9 mouse cellular contexts compared by ENCODE assay signal in genomic region chr14:52327375-52327901, GRCm38 (mm10). TPM values are rescaled to one million over a fixed set of nuclear protein-coding genes. Genes with fewer than 3 reads are reported as not detected.
A peak's percentile ranks its signal among the peaks of the same experiment; 100 is the strongest.
DNase-seq lines count a peak whose midpoint lies in the region; ATAC-seq lines count a peak whose summit lies in the region.
"Had no signal": no experiment of that assay in that cellular context is flagged by ENCODE, and none has a peak within 500 bp of the region (broad histone marks: within the 10 kb centered on the region; RNA-seq: fewer than 3 reads in every experiment).

No protein-coding gene starts in this region.

- peak; percentile 68 for ATAC-seq in forebrain, embryonic 12.5 days (ENCODE audit: low FRiP score)
- ATAC-seq in liver, embryonic 13.5 days (ENCODE audit: low read depth): no peak
- ATAC-seq in inflammation-experienced regulatory T-cells, adult 6 months: no peak

- peaks cover 55% of the 10 kb centered on the region for H3K4me1 ChIP-seq in forebrain, embryonic 12.5 days
- no peaks in the 10 kb centered on the region for H3K4me1 ChIP-seq in liver, embryonic 13.5 days (replicated peaks)

- H3K9ac ChIP-seq in forebrain, embryonic 12.5 days: peak overlapping the region; percentile 87
- H3K9ac ChIP-seq in liver, embryonic 13.5 days: no peak overlapping the region

- no peaks in the 10 kb centered on the region for H3K9me3 ChIP-seq in forebrain, embryonic 12.5 days
- H3K9me3 ChIP-seq in liver, embryonic 13.5 days (replicated peaks): no peaks in the 10 kb centered on the region

- WGBS in forebrain, embryonic 12.5 days: under 1% methylated on average over 14 of the region's 14 CpGs
- 6% methylated on average over 14 of the region's 14 CpGs for WGBS in liver, embryonic 13.5 days (ENCODE audit: insufficient replicate concordance)

- H3K27ac ChIP-seq in forebrain, embryonic 12.5 days: peak overlapping the region; percentile 95
- no peak overlapping the region for H3K27ac ChIP-seq in liver, embryonic 13.5 days

- 0 out of 2 replicates have a peak, but pooled peaks cover 4% of the 10 kb centered on the region for H3K36me3 ChIP-seq in forebrain, embryonic 12.5 days (replicated peaks)
- no peaks in the 10 kb centered on the region for H3K36me3 ChIP-seq in liver, embryonic 13.5 days

- H3K4me2 ChIP-seq in forebrain, embryonic 12.5 days: peak overlapping the region; percentile 75
- H3K4me2 ChIP-seq in liver, embryonic 13.5 days: peak overlapping the region; percentile 44

- peak overlapping the region; percentile 64 for H3K4me3 ChIP-seq in forebrain, embryonic 12.5 days (replicated peaks)
- peak overlapping the region; percentile 26; the same call in 1 of the 2 replicates for H3K4me3 ChIP-seq in liver, embryonic 13.5 days (replicated peaks)

- H3K27me3 ChIP-seq in forebrain, embryonic 12.5 days: no peaks in the 10 kb centered on the region
- peaks cover 88% of the 10 kb centered on the region for H3K27me3 ChIP-seq in liver, embryonic 13.5 days

- DNase-seq in right cerebral cortex, postnatal 10 days (ENCODE audit: low spot score in 2 of 2): peak; percentile 26 to 44
- no peak for DNase-seq in right cerebral cortex, postnatal 25 days
- DNase-seq in liver, embryonic 13.5 days: no peak
- no peak for DNase-seq in thymus, postnatal 10 days (ENCODE audit: low spot score in 2 of 2)
- DNase-seq in left cerebral cortex, adult 18-20 months (ENCODE audit: low spot score in 2 of 2): no peak

RNA-seq across cellular contexts. Expression of gene Sall2, which starts 1.1 kb away (rescaled TPM):
- polyA plus RNA-seq in forebrain, embryonic 12.5 days (2016; fragmentation: Nextera tagmentation; extraction: Ambion mirVana): 66.2 and 72.4 TPM in 2 replicates
- polyA plus RNA-seq in liver, embryonic 13.5 days (2015; fragmentation: Nextera tagmentation; extraction: Ambion mirVana): 1.2 and 1.5 TPM in 2 replicates
- total RNA-seq in left cerebral cortex, adult 18-20 months (2021): 10 to 100 TPM; 35.8 to 36.5 TPM
- 1 to 10 TPM; 1.5 to 4.4 (median 3.9) TPM for polyA plus RNA-seq in inflammation-experienced regulatory T-cells, adult 6 months (2017; shearing (Covaris generic))

RNA-seq across cellular contexts. Expression of gene Mettl3, which starts 22.5 kb away (rescaled TPM):
- 54.8 and 56.4 TPM in 2 replicates for polyA plus RNA-seq in forebrain, embryonic 12.5 days (2016; fragmentation: Nextera tagmentation; extraction: Ambion mirVana)
- 20.6 and 21.9 TPM in 2 replicates for polyA plus RNA-seq in liver, embryonic 13.5 days (2015; fragmentation: Nextera tagmentation; extraction: Ambion mirVana)
- total RNA-seq in left cerebral cortex, adult 18-20 months (2021): 10 to 100 TPM; 37.6 to 44.1 TPM
- 10 to 100 TPM; 37.5 to 63.7 (median 40.4) TPM for polyA plus RNA-seq in inflammation-experienced regulatory T-cells, adult 6 months (2017; shearing (Covaris generic))

RNA-seq across cellular contexts. Expression of gene Olfr1513, which starts 28.8 kb away (rescaled TPM):
- not detected in 2 replicates for polyA plus RNA-seq in forebrain, embryonic 12.5 days (2016; fragmentation: Nextera tagmentation; extraction: Ambion mirVana)
- polyA plus RNA-seq in liver, embryonic 13.5 days (2015; fragmentation: Nextera tagmentation; extraction: Ambion mirVana): not detected in 2 replicates
- not detected for total RNA-seq in left cerebral cortex, adult 18-20 months (2021)
- polyA plus RNA-seq in inflammation-experienced regulatory T-cells, adult 6 months (2017; shearing (Covaris generic)): not detected
- total RNA-seq: adrenal gland, postnatal 4 days; hematopoietic stem cell, adult 5-6 weeks had no signal

RNA-seq across cellular contexts. Expression of gene Rab2b, which starts 48.1 kb away (rescaled TPM):
- 30.6 and 35.2 TPM in 2 replicates for polyA plus RNA-seq in forebrain, embryonic 12.5 days (2016; fragmentation: Nextera tagmentation; extraction: Ambion mirVana)
- 2.6 and 3.0 TPM in 2 replicates for polyA plus RNA-seq in liver, embryonic 13.5 days (2015; fragmentation: Nextera tagmentation; extraction: Ambion mirVana)
- total RNA-seq in left cerebral cortex, adult 18-20 months (2021): 10 to 100 TPM; 34.0 to 36.3 TPM
- 10 to 100 TPM; 17.2 to 25.9 (median 23.6) TPM for polyA plus RNA-seq in inflammation-experienced regulatory T-cells, adult 6 months (2017; shearing (Covaris generic))

RNA-seq across cellular contexts. Expression of gene Tox4, which starts 48.5 kb away (rescaled TPM):
- polyA plus RNA-seq in forebrain, embryonic 12.5 days (2016; fragmentation: Nextera tagmentation; extraction: Ambion mirVana): 52.4 and 58.5 TPM in 2 replicates
- polyA plus RNA-seq in liver, embryonic 13.5 days (2015; fragmentation: Nextera tagmentation; extraction: Ambion mirVana): 19.8 and 20.5 TPM in 2 replicates
- total RNA-seq in left cerebral cortex, adult 18-20 months (2021): 10 to 100 TPM; 65.6 to 65.8 TPM
- polyA plus RNA-seq in inflammation-experienced regulatory T-cells, adult 6 months (2017; shearing (Covaris generic)): 10 to 100 TPM; 72.4 to 95.3 (median 75.9) TPM

Comparison
In these comparisons a context has a peak if more than half of its experiments do, and no peak if none do; other contexts are left out.
1. DNase-seq: peak in right cerebral cortex, postnatal 10 days (2 of 2); none in right cerebral cortex, postnatal 25 days (single experiment), liver, embryonic 13.5 days (single experiment), thymus, postnatal 10 days (0 of 2) and left cerebral cortex, adult 18-20 months (0 of 2).
2. RNA of gene Sall2, which starts 1.1 kb away (polyA plus RNA-seq): 66.2 to 72.4 TPM in forebrain, embryonic 12.5 days; 1.5 to 4.4 TPM in inflammation-experienced regulatory T-cells, adult 6 months and 1.2 to 1.5 TPM in liver, embryonic 13.5 days; every median in the first group is over 10 times any median in the second.